Mouse (Mus musculus): ENCODE measurements around the gene Ctcf.

DNA sequence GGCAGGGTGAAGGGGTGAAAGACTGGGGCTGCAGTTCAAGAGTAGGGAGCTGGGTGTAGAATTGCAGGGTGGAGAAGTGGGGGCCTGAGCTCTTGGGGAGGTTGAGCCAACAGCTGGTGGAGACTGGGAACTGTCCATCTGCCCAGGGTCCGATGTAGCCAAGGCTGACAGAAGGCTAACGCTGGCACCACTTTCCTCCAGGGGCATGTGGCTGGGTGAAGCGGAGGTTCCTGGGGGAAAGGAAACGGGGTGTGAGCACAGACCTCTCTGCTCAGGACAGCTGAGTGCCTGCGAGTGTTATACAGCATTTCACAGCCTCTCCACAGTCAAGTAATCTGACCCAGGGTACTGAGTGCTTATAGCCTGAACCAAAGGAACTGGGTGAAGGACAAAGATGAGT, 62.4 kb downstream of the Ctcf start:
- no peak for TF ChIP-seq ZC3H11A (IDR thresholded peaks at IDR 0.05; ENCODE audit: borderline replicate concordance, low read depth, low read length)
- no peak for TF ChIP-seq MAFK (IDR thresholded peaks at IDR 0.05; ENCODE audit: insufficient read depth, low read depth, low read length)
- no peak for TF ChIP-seq HCFC1 (IDR thresholded peaks at IDR 0.05; ENCODE audit: borderline replicate concordance, insufficient read depth, low read length)
- TF ChIP-seq CHD2 (IDR thresholded peaks at IDR 0.05; ENCODE audit: low read depth, low read length): no peak
- no peak for TF ChIP-seq ZNF384 (IDR thresholded peaks at IDR 0.05; ENCODE audit: low read depth, low read length)

Data from ES-E14 (cell line).